Mouse (Mus musculus): ENCODE results near the gene Lfng. TPM values are rescaled to one million over a fixed set of nuclear protein-coding genes. Genes with fewer than 3 reads are reported as not detected.

Lfng gene
- total RNA-seq, 2 experiments from 2014 or later: 18.7 to 25.8 TPM

- peak in 1 of 2 experiments; percentile 32 for DNase-seq (ENCODE audit: extremely low spot score in 1 of 2, low spot score in 2 of 2)
- intact Hi-C loops (cut with DNase I): no loop called here
These were observed 21.9 kb downstream of the Lfng start for GRCm38 (mm10) chr5:140628995-140629394.

- peak in 1 of 2 experiments; percentile 55 for DNase-seq (ENCODE audit: extremely low spot score in 1 of 2, low spot score in 2 of 2)
- intact Hi-C loops (cut with DNase I): no loop called here
These were observed 26.3 kb downstream of the Lfng start for GRCm38 (mm10) chr5:140633432-140633831.

- peak in 1 of 2 experiments; percentile 55 for DNase-seq (ENCODE audit: extremely low spot score in 1 of 2, low spot score in 2 of 2)
These were observed 27.9 kb downstream of the Lfng start for GRCm38 (mm10) chr5:140634798-140635722.

GRCm38 (mm10) chr5:140636316-140637057 is 29.4 kb downstream of the Lfng start:
- intact Hi-C loops (cut with DNase I): no loop called here
- DNase-seq (ENCODE audit: extremely low spot score in 1 of 2, low spot score in 2 of 2): peak in 1 of 2 experiments; percentile 32

More at GRCm38 (mm10) chr5:140634798-140635722, 27.9 kb downstream of the Lfng start:
- intact Hi-C loops (cut with DNase I): no loop called here

GRCm38 (mm10) chr5:140637058-140637410 is 29.9 kb downstream of the Lfng start:
- peak in 1 of 2 experiments; percentile 61 for DNase-seq (ENCODE audit: extremely low spot score in 1 of 2, low spot score in 2 of 2)
- intact Hi-C loops (cut with DNase I): no loop called here

- no peak for DNase-seq (ENCODE audit: extremely low spot score in 1 of 2, low spot score in 2 of 2)
- intact Hi-C loops (cut with DNase I): no loop called here
These were observed 30.9 kb downstream of the Lfng start for GRCm38 (mm10) chr5:140637989-140638388.

GRCm38 (mm10) chr5:140638484-140638883 is 31.4 kb downstream of the Lfng start:
- intact Hi-C loops (cut with DNase I): no loop called here
- no peak for DNase-seq (ENCODE audit: extremely low spot score in 1 of 2, low spot score in 2 of 2)

- no peak for DNase-seq (ENCODE audit: extremely low spot score in 1 of 2, low spot score in 2 of 2)
- intact Hi-C loops (cut with DNase I): no loop called here
These were observed 32.2 kb downstream of the Lfng start for GRCm38 (mm10) chr5:140639312-140639711.

- intact Hi-C loops (cut with DNase I): no loop called here
- peak in 1 of 2 experiments; percentile 58 for DNase-seq (ENCODE audit: extremely low spot score in 1 of 2, low spot score in 2 of 2)
These were observed 32.8 kb downstream of the Lfng start for GRCm38 (mm10) chr5:140639871-140640270.

- intact Hi-C loops (cut with DNase I): no loop called here
These were observed 33.7 kb downstream of the Lfng start for GRCm38 (mm10) chr5:140640812-140641211.

GRCm38 (mm10) chr5:140641254-140641928 is 34.3 kb downstream of the Lfng start:
- no peak for DNase-seq (ENCODE audit: extremely low spot score in 1 of 2, low spot score in 2 of 2)
- intact Hi-C loops (cut with DNase I): no loop called here

More at GRCm38 (mm10) chr5:140640812-140641211, 33.7 kb downstream of the Lfng start:
- no peak for DNase-seq (ENCODE audit: extremely low spot score in 1 of 2, low spot score in 2 of 2)

GRCm38 (mm10) chr5:140642076-140642475 is 35.0 kb downstream of the Lfng start:
- intact Hi-C loops (cut with DNase I): no loop called here
- no peak for DNase-seq (ENCODE audit: extremely low spot score in 1 of 2, low spot score in 2 of 2)

- DNase-seq (ENCODE audit: extremely low spot score in 1 of 2, low spot score in 2 of 2): peak in 1 of 2 experiments; percentile 46
- intact Hi-C loops (cut with DNase I): no loop called here
These were observed 37.1 kb downstream of the Lfng start for GRCm38 (mm10) chr5:140644263-140644662.

GRCm38 (mm10) chr5:140644702-140645201 is 37.6 kb downstream of the Lfng start:
- DNase-seq (ENCODE audit: extremely low spot score in 1 of 2, low spot score in 2 of 2): peak in 1 of 2 experiments; percentile 50
- intact Hi-C loops (cut with DNase I): no loop called here

GRCm38 (mm10) chr5:140645454-140645853 is 38.3 kb downstream of the Lfng start:
- intact Hi-C loops (cut with DNase I): no loop called here
- no peak for DNase-seq (ENCODE audit: extremely low spot score in 1 of 2, low spot score in 2 of 2)

- intact Hi-C loops (cut with DNase I): no loop called here
- DNase-seq (ENCODE audit: extremely low spot score in 1 of 2, low spot score in 2 of 2): no peak
These were observed 39.1 kb downstream of the Lfng start for GRCm38 (mm10) chr5:140646171-140646570.

GRCm38 (mm10) chr5:140647031-140647760 is 40.1 kb downstream of the Lfng start:
- intact Hi-C loops (cut with DNase I): no loop called here
- DNase-seq (ENCODE audit: extremely low spot score in 1 of 2, low spot score in 2 of 2): peak in 1 of 2 experiments; percentile 44

GRCm38 (mm10) chr5:140647821-140648518 is 40.9 kb downstream of the Lfng start:
- DNase-seq (ENCODE audit: extremely low spot score in 1 of 2, low spot score in 2 of 2): peak; percentile 75 to 85
- intact Hi-C loops (cut with DNase I): no loop called here
